Mouse (Mus musculus): ENCODE measurements around the gene Ctso.

Gene Ctso

GRCm38 (mm10) chr3:81932141-81933101, at the start of gene Ctso:
TSS of gene Ctso (plus strand) at chr3:81932601.
- DNase-seq (ENCODE audit: low read depth, low spot score), result peak; percentile 84
- no peaks in the 10 kb centered on the region for H3K36me3 ChIP-seq (ENCODE audit: control insufficient read depth, insufficient read depth, low read length, poor library complexity, severe bottlenecking)

DNA sequence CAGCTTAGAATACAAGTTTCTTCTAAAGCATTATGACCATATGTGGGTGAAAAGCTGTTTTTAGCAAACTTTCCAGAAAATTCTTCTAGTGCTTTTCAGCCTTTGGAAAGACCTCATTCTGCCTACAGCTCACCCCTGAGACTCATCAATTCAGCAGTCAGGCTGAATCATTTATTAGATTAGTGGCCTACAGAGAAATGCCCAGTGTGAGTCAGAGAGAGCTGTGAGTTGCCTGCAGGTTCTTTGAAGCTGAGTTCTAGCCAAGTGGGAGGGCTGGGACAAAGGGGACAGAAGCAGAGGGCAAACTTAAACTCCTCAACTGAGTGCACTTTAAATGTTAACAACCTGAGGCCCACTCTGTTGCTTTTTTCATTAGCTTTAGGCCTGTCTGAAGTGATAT, 48.5 kb upstream of the Ctso start:
- no peaks in the 10 kb centered on the region for H3K36me3 ChIP-seq (ENCODE audit: control insufficient read depth, insufficient read depth, low read length, poor library complexity, severe bottlenecking)
- DNase-seq (ENCODE audit: low read depth, low spot score), result no peak
- no peaks in the 10 kb centered on the region for H3K27me3 ChIP-seq (ENCODE audit: control insufficient read depth, insufficient read depth, low read length, poor library complexity, severe bottlenecking)

More at GRCm38 (mm10) chr3:81932141-81933101, at the start of gene Ctso:
- no peaks in the 10 kb centered on the region for H3K27me3 ChIP-seq (ENCODE audit: control insufficient read depth, insufficient read depth, low read length, poor library complexity, severe bottlenecking)

DNA sequence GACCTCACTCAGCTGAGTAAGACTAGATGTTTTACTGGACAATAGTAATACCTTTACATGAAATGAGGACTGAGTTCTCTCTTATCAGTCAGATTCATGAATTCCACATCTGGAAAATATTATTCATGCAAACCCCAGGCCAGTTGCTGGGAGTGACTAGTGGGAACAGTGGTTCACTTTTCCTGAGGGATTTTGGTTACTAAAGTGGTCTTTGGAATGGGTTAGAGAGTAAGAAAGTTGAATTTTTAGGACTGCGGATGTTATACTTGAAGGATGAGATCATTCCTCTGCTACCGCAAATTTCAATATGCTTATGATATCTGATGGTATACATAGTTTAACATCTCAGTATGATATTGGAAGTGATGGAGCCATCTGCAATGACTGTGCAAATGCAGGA, 46.8 kb upstream of the Ctso start:
- Histone ChIP-seq H3K27me3 (ENCODE audit: control insufficient read depth, insufficient read depth, low read length, poor library complexity, severe bottlenecking) (no peaks in the 10 kb centered on the region), H3K36me3 (ENCODE audit: control insufficient read depth, insufficient read depth, low read length, poor library complexity, severe bottlenecking) (no peaks in the 10 kb centered on the region)
- no peak for DNase-seq (ENCODE audit: low read depth, low spot score)

DNA sequence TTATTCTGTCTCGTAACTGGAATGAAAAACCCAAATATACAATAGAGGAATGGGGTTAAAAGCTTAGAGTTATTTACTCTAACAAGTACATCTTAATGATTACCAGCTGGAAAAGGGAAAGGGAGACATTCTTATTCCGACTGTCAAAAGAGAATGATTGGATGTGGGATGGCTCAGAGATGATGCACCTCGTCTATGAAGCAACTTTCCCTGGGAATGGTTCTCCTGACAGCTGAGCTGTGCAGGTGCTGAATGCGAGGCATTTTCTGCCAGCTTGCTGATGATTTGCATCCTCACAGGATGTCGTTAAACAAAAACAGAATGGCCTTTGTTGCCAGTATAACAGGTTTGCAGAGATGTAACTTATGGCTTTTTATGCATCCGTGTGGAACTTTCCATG, 43.3 kb upstream of the Ctso start:
- DNase-seq (ENCODE audit: low read depth, low spot score), result no peak
- no peaks in the 10 kb centered on the region for H3K36me3 ChIP-seq (ENCODE audit: control insufficient read depth, insufficient read depth, low read length, poor library complexity, severe bottlenecking)
- H3K27me3 ChIP-seq (ENCODE audit: control insufficient read depth, insufficient read depth, low read length, poor library complexity, severe bottlenecking), result no peaks in the 10 kb centered on the region

DNA sequence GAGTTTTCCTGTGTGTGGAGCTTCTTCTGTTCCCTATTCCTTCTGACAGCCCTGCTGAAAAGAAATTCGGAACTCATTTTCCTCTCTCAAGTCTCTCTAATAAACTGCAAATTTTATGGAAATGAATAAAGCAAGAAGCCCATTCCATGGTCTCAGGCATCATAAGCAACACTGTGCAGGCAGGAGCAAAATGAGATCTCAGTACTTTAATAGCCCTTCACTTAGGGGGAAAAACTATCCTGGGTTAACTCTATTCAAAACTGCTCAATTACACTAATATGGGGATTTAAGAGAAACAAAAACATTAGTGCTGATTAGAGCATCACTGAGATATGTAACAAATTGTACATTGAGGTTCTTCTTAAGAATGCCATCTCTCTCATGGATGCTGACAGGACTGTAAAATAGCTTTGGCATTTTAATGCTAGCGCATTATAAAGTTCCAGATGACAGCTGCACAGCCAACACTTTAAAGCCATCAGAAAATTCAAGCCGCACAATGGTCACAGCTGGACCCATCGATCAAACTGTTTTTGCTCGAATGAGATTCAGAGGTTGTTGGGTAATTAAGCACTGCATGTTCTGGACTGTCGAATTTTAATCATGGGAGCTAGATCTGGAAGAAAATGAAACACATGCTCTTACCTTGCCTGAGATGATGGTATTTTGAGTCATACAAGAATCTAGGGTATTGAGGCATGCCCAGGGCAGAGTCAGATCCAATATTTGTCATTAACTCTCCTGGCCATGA, 21.9 kb upstream of the Ctso start:
- no peaks in the 10 kb centered on the region for H3K27me3 ChIP-seq (ENCODE audit: control insufficient read depth, insufficient read depth, low read length, poor library complexity, severe bottlenecking)
- no peak for DNase-seq (ENCODE audit: low read depth, low spot score)
- no peaks in the 10 kb centered on the region for H3K36me3 ChIP-seq (ENCODE audit: control insufficient read depth, insufficient read depth, low read length, poor library complexity, severe bottlenecking)

GRCm38 (mm10) chr3:81916030-81916686, 16.2 kb upstream of the Ctso start:
- H3K27me3 ChIP-seq (ENCODE audit: control insufficient read depth, insufficient read depth, low read length, poor library complexity, severe bottlenecking), result no peaks in the 10 kb centered on the region; the same call in 1 of the 2 replicates
- no peaks in the 10 kb centered on the region for H3K36me3 ChIP-seq (ENCODE audit: control insufficient read depth, insufficient read depth, low read length, poor library complexity, severe bottlenecking)
- no peak for DNase-seq (ENCODE audit: low read depth, low spot score)

DNA sequence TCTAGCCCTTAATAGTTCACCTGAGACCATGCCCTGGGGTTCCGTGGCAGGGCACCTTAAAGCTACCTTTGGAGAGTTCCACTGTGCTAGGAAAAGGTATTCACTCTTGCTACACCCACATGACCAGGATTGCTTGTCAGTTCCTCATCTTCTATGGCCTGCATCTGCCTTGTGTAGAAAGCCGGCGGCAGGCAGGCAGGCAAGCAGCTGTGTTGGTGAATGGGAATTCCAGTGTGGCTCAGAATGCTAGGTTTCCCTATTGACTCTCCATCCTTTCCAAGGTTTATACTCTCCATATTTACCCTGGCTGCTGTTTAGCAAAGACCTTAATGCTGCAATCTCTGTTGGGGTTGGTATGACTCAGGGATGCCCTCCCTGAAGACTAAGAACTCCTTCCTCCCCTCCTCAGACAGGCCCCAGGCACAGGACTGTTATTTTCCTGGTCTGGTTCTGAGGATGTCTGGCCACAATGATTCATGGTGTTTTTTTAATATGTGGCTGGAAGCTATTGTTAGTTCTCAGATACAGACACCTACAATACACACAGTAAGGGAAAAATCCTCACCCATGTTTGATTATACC, 15.0 kb upstream of the Ctso start:
- no peaks in the 10 kb centered on the region for H3K36me3 ChIP-seq (ENCODE audit: control insufficient read depth, insufficient read depth, low read length, poor library complexity, severe bottlenecking)
- no peak for DNase-seq (ENCODE audit: low read depth, low spot score)
- no peaks in the 10 kb centered on the region; the same call in 1 of the 2 replicates for H3K27me3 ChIP-seq (ENCODE audit: control insufficient read depth, insufficient read depth, low read length, poor library complexity, severe bottlenecking)

- DNase-seq (ENCODE audit: low read depth, low spot score), result no peak
- H3K36me3 ChIP-seq (ENCODE audit: control insufficient read depth, insufficient read depth, low read length, poor library complexity, severe bottlenecking), result no peaks in the 10 kb centered on the region
- H3K27me3 ChIP-seq (ENCODE audit: control insufficient read depth, insufficient read depth, low read length, poor library complexity, severe bottlenecking), result no peaks in the 10 kb centered on the region; the same call in 1 of the 2 replicates
These were observed 14.2 kb upstream of the Ctso start for GRCm38 (mm10) chr3:81918215-81918614.

DNA sequence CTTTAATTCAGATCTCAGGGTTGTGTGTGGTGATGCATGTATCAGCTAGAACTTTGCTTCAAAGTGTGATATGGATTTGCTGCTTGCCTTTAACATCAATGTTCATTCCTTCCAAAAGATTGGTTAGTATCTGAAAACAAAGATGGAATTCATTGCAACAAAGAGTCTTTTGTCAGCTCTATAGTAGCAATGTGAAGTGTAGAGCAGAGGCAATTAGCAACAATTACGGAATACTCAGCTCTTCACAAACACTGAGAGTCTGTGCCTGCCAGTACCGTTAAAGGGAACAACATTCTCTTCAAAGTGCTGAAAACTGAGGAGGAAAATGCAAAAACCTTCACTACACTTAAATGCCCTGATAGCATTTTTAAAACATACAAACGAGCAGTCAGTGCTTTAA, 12.7 kb upstream of the Ctso start:
- DNase-seq (ENCODE audit: low read depth, low spot score), result no peak
- Histone ChIP-seq H3K27me3 (ENCODE audit: control insufficient read depth, insufficient read depth, low read length, poor library complexity, severe bottlenecking) (no peaks in the 10 kb centered on the region; the same call in 1 of the 2 replicates), H3K36me3 (ENCODE audit: control insufficient read depth, insufficient read depth, low read length, poor library complexity, severe bottlenecking) (no peaks in the 10 kb centered on the region)

DNA sequence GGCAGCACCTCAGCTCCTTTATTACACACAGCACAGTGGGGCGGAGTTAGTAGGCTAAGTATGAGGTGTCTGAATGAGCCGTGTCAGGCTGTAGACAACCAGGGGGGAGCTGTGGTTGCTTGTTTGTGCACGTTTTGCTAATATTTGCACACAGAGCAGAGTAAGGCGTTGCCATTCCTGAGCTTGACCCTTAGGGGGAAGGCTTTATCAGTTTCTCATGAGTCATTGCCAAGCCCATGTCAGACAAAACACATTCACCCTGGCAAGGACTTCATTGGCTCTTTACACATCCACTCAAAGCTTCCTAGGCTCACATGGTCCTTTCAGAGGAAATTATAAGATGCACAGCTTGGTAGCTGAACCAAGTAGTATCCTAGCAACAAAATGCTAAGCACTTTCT, 9.5 kb upstream of the Ctso start:
- Histone ChIP-seq H3K36me3 (ENCODE audit: control insufficient read depth, insufficient read depth, low read length, poor library complexity, severe bottlenecking) (no peaks in the 10 kb centered on the region), H3K27me3 (ENCODE audit: control insufficient read depth, insufficient read depth, low read length, poor library complexity, severe bottlenecking) (no peaks in the 10 kb centered on the region; the same call in 1 of the 2 replicates)
- peak; percentile 38 for DNase-seq (ENCODE audit: low read depth, low spot score)

- no peaks in the 10 kb centered on the region for H3K36me3 ChIP-seq (ENCODE audit: control insufficient read depth, insufficient read depth, low read length, poor library complexity, severe bottlenecking)
These were observed 7.5 kb upstream of the Ctso start for GRCm38 (mm10) chr3:81924931-81925330.

DNA sequence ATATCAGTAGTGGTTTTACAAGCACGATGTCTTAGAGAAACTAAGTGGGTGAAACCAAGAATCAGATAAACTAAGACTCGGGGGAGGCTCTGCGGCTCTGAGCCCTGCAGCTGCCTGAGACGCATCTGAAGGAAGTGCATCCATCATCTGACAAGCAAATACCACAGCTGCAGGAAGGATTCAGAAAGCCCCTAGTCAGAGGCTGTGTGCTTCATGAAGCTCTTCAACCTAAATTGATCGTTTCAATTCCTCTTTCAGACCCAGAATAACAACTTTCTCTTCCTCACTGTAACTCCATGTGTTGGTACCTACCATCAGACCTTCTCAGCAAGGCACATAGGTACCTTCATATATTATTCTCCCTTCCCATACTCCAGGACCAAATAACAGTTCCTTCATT, 6.5 kb upstream of the Ctso start:
- peak; percentile 94 for DNase-seq (ENCODE audit: low read depth, low spot score)
- Histone ChIP-seq H3K36me3 (ENCODE audit: control insufficient read depth, insufficient read depth, low read length, poor library complexity, severe bottlenecking) (no peaks in the 10 kb centered on the region), H3K27me3 (ENCODE audit: control insufficient read depth, insufficient read depth, low read length, poor library complexity, severe bottlenecking) (no peaks in the 10 kb centered on the region)

More at GRCm38 (mm10) chr3:81924931-81925330, 7.5 kb upstream of the Ctso start:
- no peaks in the 10 kb centered on the region for H3K27me3 ChIP-seq (ENCODE audit: control insufficient read depth, insufficient read depth, low read length, poor library complexity, severe bottlenecking)
- peak; percentile 85 for DNase-seq (ENCODE audit: low read depth, low spot score)

DNA sequence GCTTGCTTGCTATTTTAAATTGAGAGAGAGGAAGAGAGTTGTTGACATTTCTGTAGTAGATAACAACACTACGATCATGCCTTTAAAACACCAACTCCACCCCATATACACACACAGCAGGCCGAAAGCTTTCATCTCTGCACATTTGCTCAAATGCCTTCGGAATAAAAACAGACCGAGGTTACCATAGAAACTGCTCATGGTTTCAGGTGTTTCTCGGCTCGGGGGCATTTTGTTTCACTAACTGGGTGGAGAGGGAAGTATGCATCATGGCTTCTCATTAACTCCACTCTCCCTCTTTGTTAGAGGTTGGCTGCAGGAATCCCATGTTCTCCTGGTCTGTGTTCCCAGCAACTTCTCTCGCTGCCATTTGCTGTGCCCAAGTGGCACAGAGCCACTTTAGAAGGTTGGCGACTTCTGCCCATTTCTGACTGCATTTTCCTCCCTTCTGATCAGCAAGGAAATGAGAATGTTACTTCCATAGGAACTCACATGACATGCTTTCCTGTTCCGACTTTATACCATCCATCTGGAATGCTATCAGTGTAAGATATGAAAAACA, 5.6 kb upstream of the Ctso start:
- H3K27me3 ChIP-seq (ENCODE audit: control insufficient read depth, insufficient read depth, low read length, poor library complexity, severe bottlenecking), result no peaks in the 10 kb centered on the region
- peak; percentile 86 for DNase-seq (ENCODE audit: low read depth, low spot score)
- H3K36me3 ChIP-seq (ENCODE audit: control insufficient read depth, insufficient read depth, low read length, poor library complexity, severe bottlenecking), result no peaks in the 10 kb centered on the region

DNA sequence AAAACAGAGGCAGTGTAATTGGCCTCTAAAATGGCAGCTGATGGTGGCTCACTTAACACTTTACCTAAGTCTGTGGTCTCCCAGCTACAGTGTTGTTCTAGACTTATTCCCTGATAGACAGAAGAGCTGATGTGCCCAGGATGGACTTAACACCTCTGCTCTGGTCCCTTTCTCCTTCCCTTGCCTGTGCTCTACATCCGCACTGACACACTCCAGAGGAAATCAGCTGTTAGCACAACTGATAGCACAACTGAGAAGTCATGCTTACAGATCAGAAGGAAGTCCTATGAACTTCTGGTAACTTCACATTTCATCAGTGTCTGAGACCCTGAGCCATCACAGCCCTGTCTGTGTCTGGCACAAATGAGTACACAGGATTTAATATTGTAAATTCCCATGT, 3.3 kb upstream of the Ctso start:
- Histone ChIP-seq H3K27me3 (ENCODE audit: control insufficient read depth, insufficient read depth, low read length, poor library complexity, severe bottlenecking) (no peaks in the 10 kb centered on the region), H3K36me3 (ENCODE audit: control insufficient read depth, insufficient read depth, low read length, poor library complexity, severe bottlenecking) (no peaks in the 10 kb centered on the region)
- DNase-seq (ENCODE audit: low read depth, low spot score), result peak; percentile 33
